Mouse (Mus musculus): ENCODE data around the gene Grk1. TPM values are rescaled to one million over a fixed set of nuclear protein-coding genes. Genes with fewer than 3 reads are reported as not detected.

The Grk1 gene
- polyA plus RNA-seq, 1 experiment from 2014 or later: not detected

DNA sequence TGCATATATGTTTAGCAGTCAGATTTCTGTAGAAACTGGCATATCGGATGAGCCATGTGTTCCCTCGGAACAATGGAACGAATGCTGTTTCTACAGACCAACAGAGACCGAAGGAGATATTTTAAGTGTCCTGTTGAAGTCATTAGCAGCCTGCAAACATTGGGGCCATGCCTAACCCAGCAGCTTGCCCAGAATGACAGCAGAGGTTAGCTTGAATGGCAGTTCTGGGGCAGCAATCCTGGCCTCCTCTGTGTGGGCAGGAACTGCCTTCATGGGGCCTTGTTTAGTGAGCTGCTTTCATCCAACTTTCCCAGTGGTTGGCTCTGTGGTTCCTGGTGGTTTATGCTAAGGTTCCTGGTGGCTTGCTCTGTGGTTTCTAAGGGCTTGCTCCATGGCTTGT is 54.5 kb downstream of the Grk1 start:
- H3K4me2 ChIP-seq (replicated peaks; ENCODE audit: low read depth, low read length): no peak overlapping the region
- 89% methylated on average over 4 of the region's 4 CpGs for WGBS
- no peak for ATAC-seq (ENCODE audit: low FRiP score, low TSS enrichment)
- H3K9me3 ChIP-seq (ENCODE audit: control insufficient read depth, low read length): no peaks in the 10 kb centered on the region
- no peaks in the 10 kb centered on the region for H3K36me3 ChIP-seq (ENCODE audit: control insufficient read depth, insufficient read depth, low read length)
- H3K27ac ChIP-seq (ENCODE audit: low read depth, low read length): no peak overlapping the region
- no peak overlapping the region for H3K4me3 ChIP-seq (ENCODE audit: low read length)
- no peak overlapping the region for H3K9ac ChIP-seq (ENCODE audit: low read depth, low read length)
- 0 out of 2 replicates have a peak, but pooled peaks cover 2% of the 10 kb centered on the region for H3K4me1 ChIP-seq (ENCODE audit: control insufficient read depth, insufficient read depth, low read length)
- no peaks in the 10 kb centered on the region for H3K27me3 ChIP-seq (ENCODE audit: control insufficient read depth, insufficient read depth, low read length)

DNA sequence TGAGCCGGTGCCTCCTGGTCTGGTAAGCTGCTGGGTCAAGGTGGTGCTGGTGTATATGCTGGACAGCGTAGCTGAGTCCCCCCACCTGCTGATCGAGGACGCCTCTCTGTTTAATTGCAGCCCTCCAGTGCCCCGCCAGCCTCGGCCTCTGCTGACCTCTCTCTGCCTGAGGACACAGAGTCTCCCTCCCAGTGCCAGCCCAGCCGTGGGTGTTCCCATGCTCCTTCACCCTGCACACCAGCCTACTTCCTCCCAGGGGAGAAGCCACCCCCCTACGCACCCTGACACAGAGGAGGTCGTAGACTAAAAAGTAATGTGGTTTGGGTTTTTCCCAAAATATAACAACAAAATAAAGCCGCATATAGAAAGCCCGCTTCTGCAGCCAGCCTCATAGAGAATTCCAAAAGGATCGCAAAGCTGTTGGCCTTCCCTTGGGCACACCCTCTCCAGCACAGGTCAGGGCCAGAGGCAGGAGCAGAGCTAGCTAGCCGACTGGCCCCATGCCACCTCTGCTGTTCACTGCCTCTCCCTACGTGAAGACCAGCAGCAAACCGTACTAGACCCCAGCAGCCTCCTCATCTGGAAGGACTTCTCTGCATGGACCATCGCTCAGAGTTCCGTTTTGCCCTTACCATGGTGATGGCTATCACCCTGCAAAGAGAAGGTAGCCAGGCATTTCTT is 56.3 kb downstream of the Grk1 start:
- Histone ChIP-seq H3K27ac (ENCODE audit: low read depth, low read length) (no peak overlapping the region), H3K27me3 (ENCODE audit: control insufficient read depth, insufficient read depth, low read length) (no peaks in the 10 kb centered on the region), H3K4me2 (replicated peaks; ENCODE audit: low read depth, low read length) (no peak overlapping the region), H3K4me1 (ENCODE audit: control insufficient read depth, insufficient read depth, low read length) (peaks cover 15% of the 10 kb centered on the region; the same call in 1 of the 2 replicates), H3K36me3 (ENCODE audit: control insufficient read depth, insufficient read depth, low read length) (no peaks in the 10 kb centered on the region), H3K4me3 (ENCODE audit: low read length) (no peak overlapping the region), H3K9ac (ENCODE audit: low read depth, low read length) (no peak overlapping the region), H3K9me3 (ENCODE audit: control insufficient read depth, low read length) (no peaks in the 10 kb centered on the region)
- 52% methylated on average over 17 of the region's 17 CpGs for WGBS
- ATAC-seq (ENCODE audit: low FRiP score, low TSS enrichment): no peak

DNA sequence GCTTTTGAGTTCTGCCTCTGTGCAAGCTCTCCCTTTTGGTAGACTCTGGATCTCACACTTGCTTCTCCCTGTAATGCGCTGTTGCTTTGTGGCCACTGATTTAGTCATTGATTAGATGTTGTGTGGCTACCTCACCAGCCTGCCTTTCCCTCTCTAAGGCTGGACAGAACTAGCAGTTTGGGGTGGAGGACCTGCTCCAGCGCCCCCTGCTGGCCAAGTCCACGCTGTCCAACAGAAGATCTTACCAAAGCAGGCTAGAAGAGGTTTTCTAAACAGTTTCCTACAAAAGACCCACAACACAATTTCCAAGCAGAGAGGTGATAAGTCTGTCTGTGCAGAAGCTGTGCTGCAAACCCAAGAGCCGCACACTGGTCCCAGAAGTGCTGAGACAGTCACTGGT is 57.0 kb downstream of the Grk1 start:
- no peak overlapping the region for H3K9ac ChIP-seq (ENCODE audit: low read depth, low read length)
- no peak overlapping the region for H3K27ac ChIP-seq (ENCODE audit: low read depth, low read length)
- no peak overlapping the region for H3K4me2 ChIP-seq (replicated peaks; ENCODE audit: low read depth, low read length)
- no peaks in the 10 kb centered on the region for H3K9me3 ChIP-seq (ENCODE audit: control insufficient read depth, low read length)
- H3K36me3 ChIP-seq (ENCODE audit: control insufficient read depth, insufficient read depth, low read length): no peaks in the 10 kb centered on the region
- no peak for ATAC-seq (ENCODE audit: low FRiP score, low TSS enrichment)
- peaks cover 15% of the 10 kb centered on the region; the same call in 1 of the 2 replicates for H3K4me1 ChIP-seq (ENCODE audit: control insufficient read depth, insufficient read depth, low read length)
- no peak overlapping the region for H3K4me3 ChIP-seq (ENCODE audit: low read length)
- WGBS: 39% methylated on average over 4 of the region's 4 CpGs
- no peaks in the 10 kb centered on the region for H3K27me3 ChIP-seq (ENCODE audit: control insufficient read depth, insufficient read depth, low read length)

DNA sequence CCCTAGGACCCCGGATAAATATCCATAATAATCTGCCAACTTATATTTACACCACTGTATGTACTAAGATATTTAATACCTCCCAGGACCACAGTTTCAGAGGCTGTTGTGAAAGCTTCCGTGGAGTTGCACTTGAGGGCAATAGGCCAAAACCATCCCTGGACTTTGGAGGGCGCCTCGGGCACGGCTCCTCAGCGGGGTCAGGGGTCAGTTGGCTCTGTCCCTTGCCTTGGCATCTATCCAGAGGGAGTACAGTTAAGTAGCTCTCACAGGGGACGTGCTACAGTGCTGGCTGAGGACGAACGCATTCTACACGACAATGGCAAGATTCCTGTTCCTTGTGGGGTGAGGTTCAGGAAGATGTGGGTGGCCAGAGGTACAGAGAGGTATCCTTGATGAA is 57.5 kb downstream of the Grk1 start:
- WGBS: 73% methylated on average over 10 of the region's 10 CpGs
- no peak for ATAC-seq (ENCODE audit: low FRiP score, low TSS enrichment)
- Histone ChIP-seq H3K4me2 (replicated peaks; ENCODE audit: low read depth, low read length) (no peak overlapping the region), H3K27ac (ENCODE audit: low read depth, low read length) (no peak overlapping the region), H3K4me3 (ENCODE audit: low read length) (no peak overlapping the region), H3K9ac (ENCODE audit: low read depth, low read length) (no peak overlapping the region), H3K36me3 (ENCODE audit: control insufficient read depth, insufficient read depth, low read length) (no peaks in the 10 kb centered on the region), H3K4me1 (ENCODE audit: control insufficient read depth, insufficient read depth, low read length) (peaks cover 15% of the 10 kb centered on the region; the same call in 1 of the 2 replicates), H3K27me3 (ENCODE audit: control insufficient read depth, insufficient read depth, low read length) (no peaks in the 10 kb centered on the region), H3K9me3 (ENCODE audit: control insufficient read depth, low read length) (no peaks in the 10 kb centered on the region)

DNA sequence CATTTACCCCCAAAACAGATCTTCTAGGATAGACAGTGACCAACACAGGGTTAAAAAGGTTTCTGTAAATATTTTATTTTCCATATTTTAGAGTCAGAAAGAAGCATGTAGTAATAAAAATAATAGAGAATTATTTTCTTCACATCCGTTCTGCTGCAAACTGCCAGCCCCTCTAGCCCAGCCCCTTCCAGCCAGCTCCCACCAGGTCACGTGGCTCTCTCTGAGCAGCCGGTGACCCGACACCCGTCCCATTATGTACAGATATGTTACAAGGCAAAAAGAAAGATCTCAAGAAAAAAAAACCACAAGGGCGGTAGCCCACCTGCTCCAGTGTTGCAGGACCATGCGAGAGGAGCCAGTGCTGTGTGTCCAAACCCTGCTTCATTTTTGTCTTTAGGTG is 60.4 kb downstream of the Grk1 start:
- Histone ChIP-seq H3K27ac (ENCODE audit: low read depth, low read length) (no peak overlapping the region), H3K4me2 (replicated peaks; ENCODE audit: low read depth, low read length) (peak overlapping the region; percentile 22; the same call in 1 of the 2 replicates), H3K9me3 (ENCODE audit: control insufficient read depth, low read length) (no peaks in the 10 kb centered on the region), H3K4me1 (ENCODE audit: control insufficient read depth, insufficient read depth, low read length) (peaks cover 15% of the 10 kb centered on the region; the same call in 1 of the 2 replicates), H3K4me3 (ENCODE audit: low read length) (no peak overlapping the region), H3K9ac (ENCODE audit: low read depth, low read length) (no peak overlapping the region), H3K36me3 (ENCODE audit: control insufficient read depth, insufficient read depth, low read length) (no peaks in the 10 kb centered on the region), H3K27me3 (ENCODE audit: control insufficient read depth, insufficient read depth, low read length) (no peaks in the 10 kb centered on the region)
- no peak for ATAC-seq (ENCODE audit: low FRiP score, low TSS enrichment)
- 34% methylated on average over 7 of the region's 7 CpGs for WGBS

DNA sequence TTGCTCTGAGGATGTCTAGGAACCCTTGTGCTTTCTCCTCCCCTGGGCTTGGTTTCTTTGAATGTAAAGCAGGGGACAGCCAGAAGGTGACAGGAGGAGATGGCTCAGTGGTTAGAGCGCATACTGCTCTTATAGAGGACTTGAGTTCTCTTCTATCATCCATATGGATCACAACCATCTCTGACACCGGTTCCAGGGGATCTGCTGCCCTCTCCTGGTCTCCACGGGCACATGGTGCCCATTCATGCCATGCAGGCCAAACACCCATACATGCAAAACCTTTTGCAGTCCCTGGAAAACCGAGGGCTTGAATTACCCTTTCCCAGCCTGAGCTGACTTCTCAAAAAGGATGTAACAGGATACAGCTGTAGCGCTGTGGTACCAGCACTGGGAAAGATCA is 62.1 kb downstream of the Grk1 start:
- Histone ChIP-seq H3K27ac (ENCODE audit: low read depth, low read length) (no peak overlapping the region), H3K4me2 (replicated peaks; ENCODE audit: low read depth, low read length) (no peak overlapping the region), H3K4me1 (ENCODE audit: control insufficient read depth, insufficient read depth, low read length) (peaks cover 13% of the 10 kb centered on the region; the same call in 1 of the 2 replicates), H3K4me3 (ENCODE audit: low read length) (no peak overlapping the region), H3K36me3 (ENCODE audit: control insufficient read depth, insufficient read depth, low read length) (no peaks in the 10 kb centered on the region), H3K9me3 (ENCODE audit: control insufficient read depth, low read length) (no peaks in the 10 kb centered on the region), H3K9ac (ENCODE audit: low read depth, low read length) (no peak overlapping the region), H3K27me3 (ENCODE audit: control insufficient read depth, insufficient read depth, low read length) (no peaks in the 10 kb centered on the region)
- ATAC-seq (ENCODE audit: low FRiP score, low TSS enrichment): peak; percentile 26; the same call in 1 of the 2 replicates
- WGBS: 46% methylated on average over 5 of the region's 5 CpGs

DNA sequence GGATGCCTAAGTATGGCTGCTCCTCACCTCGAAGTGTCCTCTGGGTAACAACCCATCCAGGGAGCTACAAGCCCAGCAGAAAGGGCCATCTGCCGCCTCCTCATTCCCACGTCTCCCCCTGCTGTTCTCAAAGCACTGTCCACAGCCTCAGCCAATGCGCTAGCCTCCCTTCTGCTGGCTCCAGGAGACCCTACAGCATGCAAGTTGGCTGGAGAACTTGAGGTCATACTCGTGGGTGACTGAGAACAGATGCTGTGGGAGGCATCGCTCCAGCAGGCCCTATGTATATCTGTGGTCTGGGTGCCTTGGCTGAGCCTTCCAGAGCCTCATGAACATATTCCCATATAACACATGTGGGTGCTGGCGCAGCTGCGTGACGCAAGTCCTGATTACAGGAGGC is 63.9 kb downstream of the Grk1 start:
- no peak overlapping the region for H3K4me2 ChIP-seq (replicated peaks; ENCODE audit: low read depth, low read length)
- peaks cover 13% of the 10 kb centered on the region; the same call in 1 of the 2 replicates for H3K4me1 ChIP-seq (ENCODE audit: control insufficient read depth, insufficient read depth, low read length)
- H3K9me3 ChIP-seq (ENCODE audit: control insufficient read depth, low read length): no peaks in the 10 kb centered on the region
- no peak overlapping the region for H3K9ac ChIP-seq (ENCODE audit: low read depth, low read length)
- WGBS: 79% methylated on average over 9 of the region's 9 CpGs
- H3K27me3 ChIP-seq (ENCODE audit: control insufficient read depth, insufficient read depth, low read length): no peaks in the 10 kb centered on the region
- H3K27ac ChIP-seq (ENCODE audit: low read depth, low read length): no peak overlapping the region
- no peak overlapping the region for H3K4me3 ChIP-seq (ENCODE audit: low read length)
- ATAC-seq (ENCODE audit: low FRiP score, low TSS enrichment): no peak
- no peaks in the 10 kb centered on the region for H3K36me3 ChIP-seq (ENCODE audit: control insufficient read depth, insufficient read depth, low read length)

DNA sequence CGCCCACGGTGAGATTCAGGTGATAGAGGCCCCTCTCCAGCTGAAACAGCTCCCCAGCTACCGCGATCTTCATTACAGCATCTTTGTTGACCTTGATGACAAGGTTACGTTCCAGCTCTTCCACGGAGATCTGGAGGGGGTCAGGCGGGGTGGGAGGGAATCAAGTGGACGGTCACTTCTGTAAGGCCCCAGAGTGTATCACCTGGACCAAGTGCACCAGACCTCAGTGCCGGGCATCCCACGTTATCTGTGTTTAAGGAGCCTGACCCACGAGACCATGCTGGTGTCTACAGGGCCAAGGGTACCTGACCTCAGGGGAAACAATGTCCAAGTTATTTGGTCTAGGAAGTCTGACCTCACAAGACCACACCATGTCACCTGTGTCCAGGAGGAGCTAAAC is 66.6 kb downstream of the Grk1 start:
- 76% methylated on average over 11 of the region's 11 CpGs for WGBS

More for the DNA sequence above, 66.6 kb downstream of the Grk1 start:
- Histone ChIP-seq H3K9me3 (ENCODE audit: control insufficient read depth, low read length) (no peaks in the 10 kb centered on the region), H3K9ac (ENCODE audit: low read depth, low read length) (no peak overlapping the region), H3K27ac (ENCODE audit: low read depth, low read length) (no peak overlapping the region), H3K4me3 (ENCODE audit: low read length) (no peak overlapping the region), H3K4me1 (ENCODE audit: control insufficient read depth, insufficient read depth, low read length) (no peaks in the 10 kb centered on the region), H3K36me3 (ENCODE audit: control insufficient read depth, insufficient read depth, low read length) (no peaks in the 10 kb centered on the region; the same call in 1 of the 2 replicates), H3K4me2 (replicated peaks; ENCODE audit: low read depth, low read length) (no peak overlapping the region), H3K27me3 (ENCODE audit: control insufficient read depth, insufficient read depth, low read length) (no peaks in the 10 kb centered on the region)
- no peak for ATAC-seq (ENCODE audit: low FRiP score, low TSS enrichment)
